8 mouse cellular contexts compared by ENCODE assay signal in the genomic region with DNA sequence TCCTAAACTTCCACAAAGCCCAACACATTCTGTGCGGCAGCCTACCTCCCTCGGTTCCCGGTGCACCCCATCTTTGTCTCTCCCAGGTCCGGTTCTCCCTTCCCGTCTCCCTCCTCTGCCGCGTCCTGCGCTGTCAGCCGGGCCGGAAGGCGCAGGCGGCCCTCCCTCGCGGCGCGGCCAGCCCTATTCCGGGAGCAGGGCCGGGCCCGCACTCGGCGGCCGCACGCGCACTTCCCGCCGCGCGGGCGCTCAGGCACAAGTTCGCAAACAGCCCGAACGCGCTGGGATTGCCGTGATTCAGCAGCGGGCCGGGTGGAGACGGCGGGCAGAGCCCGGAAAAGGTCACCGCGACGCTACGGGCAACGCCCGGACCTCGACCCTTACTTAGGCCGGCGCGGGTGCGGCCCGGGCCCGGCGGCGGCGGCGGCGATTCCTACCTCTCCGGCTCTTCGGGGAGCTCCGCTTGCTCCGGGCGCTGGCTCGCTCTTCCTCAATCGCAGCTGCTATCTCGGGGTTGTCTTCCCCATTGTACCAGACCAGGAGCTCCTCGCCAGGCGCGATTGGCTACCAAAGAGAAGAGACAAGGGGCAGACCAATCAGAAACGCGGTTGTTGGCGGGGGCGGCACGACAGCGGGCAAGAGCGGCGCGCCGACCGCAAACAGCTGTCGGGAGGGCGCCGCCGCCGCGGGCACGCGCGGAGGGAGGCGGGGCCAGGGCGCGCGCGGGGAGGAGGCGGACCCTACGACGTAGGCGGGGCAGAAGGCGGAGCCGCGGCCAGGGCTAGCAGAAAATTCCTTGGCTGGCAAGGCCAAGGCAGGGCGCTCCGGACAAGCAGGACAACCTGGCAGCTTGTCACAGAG. TPM values are rescaled to one million over a fixed set of nuclear protein-coding genes. Genes with fewer than 3 reads are reported as not detected.
DNase-seq lines count a peak whose midpoint lies in the region; ATAC-seq and TF ChIP-seq lines count a peak whose summit lies in the region.

No protein-coding gene starts in this region.

- H3K4me2 ChIP-seq in forebrain, embryonic 16.5 days (ENCODE audit: low read length), result peak overlapping the region; percentile 75
- peak overlapping the region; percentile 82 for H3K4me2 ChIP-seq in lung, embryonic 14.5 days

- WGBS in forebrain, embryonic 16.5 days, result under 1% methylated on average over 84 of the region's 102 CpGs
- under 1% methylated on average over 90 of the region's 102 CpGs for WGBS in lung, embryonic 14.5 days
- WGBS in olfactory bulb, adult 2 months, result under 1% methylated on average over 102 of the region's 102 CpGs
- under 1% methylated on average over 102 of the region's 102 CpGs for WGBS in thymus, adult 2 months

- intact Hi-C loops in heart, postnatal 36 days (cut with DNase I), result loop anchor here (2.0 kb wide), 1 partner anchor 51 kb away; the partner anchor contains the start of gene Prdm2

- H3K9me3 ChIP-seq in G1E (replicated peaks), result no peaks in the 10 kb centered on the region
- no peaks in the 10 kb centered on the region for H3K9me3 ChIP-seq in forebrain, embryonic 16.5 days (ENCODE audit: control insufficient read depth, low read length)
- no peaks in the 10 kb centered on the region for H3K9me3 ChIP-seq in lung, embryonic 14.5 days (ENCODE audit: low read depth, low read length)

- H3K4me1 ChIP-seq in G1E (ENCODE audit: insufficient read depth, low read depth, low read length), result peaks cover 18% of the 10 kb centered on the region
- H3K4me1 ChIP-seq in forebrain, embryonic 16.5 days (replicated peaks; ENCODE audit: control insufficient read depth, insufficient read depth, low read length), result peaks cover 28% of the 10 kb centered on the region
- no peaks in the 10 kb centered on the region; the same call in 1 of the 2 replicates for H3K4me1 ChIP-seq in lung, embryonic 14.5 days (ENCODE audit: insufficient read depth)
- peaks cover 15% of the 10 kb centered on the region for H3K4me1 ChIP-seq in olfactory bulb, adult 2 months (ENCODE audit: control insufficient read depth, insufficient read depth, low read length)
- H3K4me1 ChIP-seq in thymus, adult 2 months (replicated peaks; ENCODE audit: control insufficient read depth, insufficient read depth, low read length), result peaks cover 5% of the 10 kb centered on the region

- no peak for TF ChIP-seq CTCF in G1E (IDR thresholded peaks at IDR 0.05; ENCODE audit: low read depth, low read length)
- 0 out of 2 replicates have a peak, but pooled peaks have one; percentile 3 for TF ChIP-seq CTCF in layer of hippocampus, adult 2 months (conservative IDR thresholded peaks at IDR 0.05)
- no peak for TF ChIP-seq CTCF in lung, embryonic 14.5 days (IDR thresholded peaks at IDR 0.05; ENCODE audit: low read depth)
- no peak for TF ChIP-seq CTCF in olfactory bulb, adult 2 months (IDR thresholded peaks at IDR 0.05; ENCODE audit: insufficient read depth, low read depth, low read length)
- peak; percentile 45; the same call in 1 of the 2 replicates for TF ChIP-seq CTCF in thymus, adult 2 months (IDR thresholded peaks at IDR 0.05; ENCODE audit: borderline replicate concordance, control insufficient read depth, extremely low read depth, insufficient read depth, low read length, poor library complexity)

- peak overlapping the region; percentile 99 for H3K27ac ChIP-seq in forebrain, embryonic 16.5 days (ENCODE audit: low read length)
- H3K27ac ChIP-seq in layer of hippocampus, adult 2 months, result peak overlapping the region; percentile 98
- H3K27ac ChIP-seq in lung, embryonic 14.5 days (ENCODE audit: low read depth), result peak overlapping the region; percentile 99
- H3K27ac ChIP-seq in olfactory bulb, adult 2 months (ENCODE audit: insufficient read depth, low read depth, low read length), result peak overlapping the region; percentile 75
- H3K27ac ChIP-seq in thymus, adult 2 months (ENCODE audit: control insufficient read depth, insufficient read depth, low read length), result peak overlapping the region; percentile 78

- H3K36me3 ChIP-seq in G1E (replicated peaks), result peaks cover 56% of the 10 kb centered on the region
- no peaks in the 10 kb centered on the region for H3K36me3 ChIP-seq in forebrain, embryonic 16.5 days (ENCODE audit: control insufficient read depth, insufficient read depth)
- H3K36me3 ChIP-seq in lung, embryonic 14.5 days (ENCODE audit: insufficient read depth), result peaks cover 3% of the 10 kb centered on the region; the same call in 1 of the 2 replicates
- no peaks in the 10 kb centered on the region for H3K36me3 ChIP-seq in thymus, adult 2 months (ENCODE audit: control insufficient read depth, insufficient read depth, low read length)

- DNase-seq in G1E (ENCODE audit: low spot score), result peak; percentile 99
- peak; percentile 99 to 100 for DNase-seq in cerebellum, adult 18-20 months
- DNase-seq in heart, postnatal 36 days, result peak; percentile 98 to 99
- peak; percentile 98 to 99 for DNase-seq in layer of hippocampus, adult 2 months (ENCODE audit: low spot score in 2 of 2)
- peak; percentile 98 for DNase-seq in lung, embryonic 14.5 days
- DNase-seq in thymus, adult 2 months, result peak; percentile 99

- H3K27me3 ChIP-seq in G1E (ENCODE audit: insufficient read depth, low read length), result no peaks in the 10 kb centered on the region
- H3K27me3 ChIP-seq in forebrain, embryonic 16.5 days (replicated peaks; ENCODE audit: control insufficient read depth, insufficient read depth, low read length), result no peaks in the 10 kb centered on the region
- H3K27me3 ChIP-seq in lung, embryonic 14.5 days (ENCODE audit: insufficient read depth, low read length), result no peaks in the 10 kb centered on the region
- no peaks in the 10 kb centered on the region for H3K27me3 ChIP-seq in thymus, adult 2 months (ENCODE audit: control insufficient read depth, insufficient read depth, low read length)

- peak overlapping the region; percentile 95 for H3K9ac ChIP-seq in forebrain, embryonic 16.5 days (replicated peaks; ENCODE audit: low read depth, low read length)
- peak overlapping the region; percentile 93 for H3K9ac ChIP-seq in lung, embryonic 14.5 days

- peak overlapping the region; percentile 84 for H3K4me3 ChIP-seq in G1E (ENCODE audit: low read depth, low read length)
- peak overlapping the region; percentile 83 for H3K4me3 ChIP-seq in forebrain, embryonic 16.5 days (replicated peaks; ENCODE audit: low read length)
- H3K4me3 ChIP-seq in layer of hippocampus, adult 2 months, result peak overlapping the region; percentile 88
- H3K4me3 ChIP-seq in lung, embryonic 14.5 days (ENCODE audit: low read depth, low read length), result peak overlapping the region; percentile 88
- H3K4me3 ChIP-seq in olfactory bulb, adult 2 months (ENCODE audit: insufficient read depth, low read depth, low read length), result peak overlapping the region; percentile 75
- peak overlapping the region; percentile 73 for H3K4me3 ChIP-seq in thymus, adult 2 months (ENCODE audit: control insufficient read depth, insufficient read depth, low read length)

- peak; percentile 97 for TF ChIP-seq POLR2A in olfactory bulb, adult 2 months (IDR thresholded peaks at IDR 0.05; ENCODE audit: insufficient read depth, low read depth, low read length)
- peak; percentile 92 for TF ChIP-seq POLR2A in thymus, adult 2 months (IDR thresholded peaks at IDR 0.05; ENCODE audit: control insufficient read depth, extremely low read depth, insufficient read depth, low read length, poor library complexity)

- peak; percentile 97 for ATAC-seq in G1E (ENCODE audit: extremely low read depth, insufficient number of reproducible peaks, low FRiP score, poor library complexity, severe bottlenecking)
- peak; percentile 100 for ATAC-seq in forebrain, embryonic 16.5 days
- peak; percentile 100 for ATAC-seq in lung, embryonic 14.5 days (ENCODE audit: insufficient read depth)

RNA-seq across cellular contexts. Expression of gene Prdm2, which starts 50.9 kb away (rescaled TPM):
- total RNA-seq in G1E (2014; fragmentation: Nextera tagmentation), result 34.9 and 35.5 TPM in 2 replicates
- 8.5 and 9.7 TPM in 2 replicates for total RNA-seq in G1E (2017)
- polyA plus RNA-seq in G1E (2012), result 5.9 and 7.1 TPM in 2 replicates
- 18.1 and 19.4 TPM in 2 replicates for polyA plus RNA-seq in forebrain, embryonic 16.5 days (2015; fragmentation: Nextera tagmentation; extraction: Ambion mirVana)
- total RNA-seq in heart, postnatal 36 days (2021), result 10 to 100 TPM; 18.9 to 22.0 TPM
- total RNA-seq in layer of hippocampus, adult 2 months (2021), result 10 to 100 TPM; 45.5 to 49.1 TPM
- 12.0 and 12.1 TPM in 2 replicates for polyA plus RNA-seq in lung, embryonic 14.5 days (2014; fragmentation: Nextera tagmentation; extraction: Ambion mirVana)
- 212 TPM in 1 of 2 replicates, not detected in the other for polyA plus RNA-seq in olfactory bulb, adult 2 months (2012; ENCODE audit: insufficient read depth, insufficient read length, low replicate concordance, missing spikeins)
- 26.5 and 26.8 TPM in 2 replicates for polyA plus RNA-seq in thymus, adult 2 months (2012; rRNA removed)

Comparison
In these comparisons a context has a peak if more than half of its experiments do, and no peak if none do; other contexts are left out.
1. Peak in every context shown above with its lines: DNase-seq, ATAC-seq, H3K4me3 ChIP-seq and H3K27ac ChIP-seq.
2. CTCF ChIP-seq: peak in layer of hippocampus, adult 2 months (single experiment) and thymus, adult 2 months (single experiment); none in G1E (single experiment), lung, embryonic 14.5 days (single experiment) and olfactory bulb, adult 2 months (single experiment).